Mouse (Mus musculus): ENCODE measurements around the gene Gng12.
"Not testable (repeated sequence)": the region's sequence is repeated elsewhere in the genome, so short reads cannot be mapped to it uniquely, and the experiment has no call there.

The Gng12 gene

DNA sequence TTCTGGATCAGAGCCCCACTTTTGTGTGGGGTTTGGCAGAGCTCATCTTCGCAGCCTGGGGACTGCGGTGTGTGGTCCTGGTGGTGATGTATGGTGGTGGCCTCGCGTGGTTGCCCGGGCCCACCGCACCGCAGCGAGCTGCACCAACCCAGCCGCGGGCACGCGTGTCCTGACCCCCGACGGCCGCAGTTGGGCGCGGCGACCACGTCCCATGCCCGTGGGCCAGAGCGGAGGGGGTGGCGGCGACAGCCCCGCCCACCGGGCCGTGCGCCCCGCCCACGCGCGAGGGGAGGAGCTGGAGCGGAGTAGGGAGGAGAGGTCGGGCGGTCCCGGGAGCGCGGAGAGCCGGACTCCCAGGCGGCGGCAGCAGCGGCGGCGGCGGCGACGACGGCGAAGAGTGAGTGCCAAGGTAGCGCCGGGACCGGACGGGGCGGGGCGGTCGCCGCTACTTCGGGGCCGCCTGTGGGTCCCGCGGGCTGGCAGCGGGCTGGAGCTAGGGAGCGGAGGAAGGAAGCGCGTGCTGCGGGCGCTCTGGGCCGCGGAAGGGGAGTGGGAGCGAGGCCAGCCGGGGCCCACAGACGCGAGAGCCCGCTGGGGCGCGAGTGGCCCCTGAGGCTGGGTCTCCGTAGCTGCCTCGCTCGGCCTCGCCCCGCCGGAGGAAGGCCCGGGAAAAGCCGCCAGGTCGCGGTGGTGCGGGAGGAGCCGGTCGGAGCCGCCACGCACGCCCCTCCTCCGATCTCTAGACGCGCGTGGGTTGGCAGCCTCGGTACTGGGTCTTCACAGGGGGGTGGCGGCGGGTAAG is at the start of gene Gng12:
Gene Gng12, plus strand, starts transcription at position 279 of the 802 bp plus-strand sequence.
- peak; percentile 77 for DNase-seq (ENCODE audit: low read depth, low spot score)

DNA sequence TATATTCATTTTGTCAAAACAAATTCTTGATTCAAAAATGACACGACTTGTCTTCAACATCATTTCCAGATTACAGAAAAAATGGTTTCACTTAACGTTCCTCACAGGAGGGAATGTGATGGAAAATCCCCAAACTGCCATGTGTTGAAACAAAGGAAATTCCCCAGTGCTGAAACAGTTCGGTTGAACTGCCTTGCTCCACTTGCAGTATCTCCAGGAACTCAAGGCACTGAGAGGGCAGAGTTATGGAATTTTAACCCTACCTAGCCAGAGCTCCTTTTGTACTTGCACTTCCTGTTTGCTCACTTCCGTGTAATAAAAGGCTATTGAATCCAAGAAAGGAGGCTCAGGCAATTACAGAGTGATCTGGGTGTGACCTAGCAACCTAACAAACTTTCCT is 47.3 kb upstream of the Gng12 start:
- no peak for DNase-seq (ENCODE audit: low read depth, low spot score)

DNA sequence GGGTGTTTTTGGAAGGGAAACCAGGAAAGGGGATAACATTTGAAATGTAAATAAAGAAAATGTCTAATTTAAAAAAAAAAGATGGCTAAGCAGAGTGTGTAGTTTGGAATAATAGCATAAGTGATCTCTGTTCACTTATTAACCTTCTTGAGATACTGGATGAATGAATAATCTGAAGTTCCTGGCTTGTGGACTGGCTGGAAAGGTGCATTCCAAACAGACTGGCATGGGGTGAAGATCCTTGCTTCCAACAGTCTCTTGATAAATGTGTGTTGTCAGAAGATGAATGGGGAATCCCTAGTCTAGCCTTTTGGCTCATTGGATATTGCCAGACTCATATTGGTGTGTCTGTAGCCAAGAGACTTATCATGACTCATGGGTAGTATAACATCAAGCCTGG is 40.0 kb upstream of the Gng12 start:
- DNase-seq (ENCODE audit: low read depth, low spot score), result no peak

DNA sequence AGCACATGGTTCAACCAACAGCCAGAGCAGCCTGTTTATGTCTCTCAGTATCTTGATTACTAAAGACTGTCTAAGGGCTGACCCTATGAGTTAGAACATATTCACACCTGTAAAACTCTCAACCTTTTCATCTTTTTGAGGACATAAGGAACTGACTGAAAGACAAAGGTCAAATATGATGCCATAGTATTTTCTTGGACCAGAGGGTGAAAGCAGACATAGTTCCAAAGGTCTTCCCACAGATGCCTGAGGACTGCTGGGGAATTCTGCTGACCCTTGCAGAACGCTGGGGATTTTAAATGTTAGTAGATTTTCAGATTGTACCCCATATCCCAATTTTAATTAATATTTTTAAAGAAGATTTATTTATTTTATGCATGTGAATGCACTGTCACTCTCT is 37.8 kb upstream of the Gng12 start:
- no peak for DNase-seq (ENCODE audit: low read depth, low spot score)

DNA sequence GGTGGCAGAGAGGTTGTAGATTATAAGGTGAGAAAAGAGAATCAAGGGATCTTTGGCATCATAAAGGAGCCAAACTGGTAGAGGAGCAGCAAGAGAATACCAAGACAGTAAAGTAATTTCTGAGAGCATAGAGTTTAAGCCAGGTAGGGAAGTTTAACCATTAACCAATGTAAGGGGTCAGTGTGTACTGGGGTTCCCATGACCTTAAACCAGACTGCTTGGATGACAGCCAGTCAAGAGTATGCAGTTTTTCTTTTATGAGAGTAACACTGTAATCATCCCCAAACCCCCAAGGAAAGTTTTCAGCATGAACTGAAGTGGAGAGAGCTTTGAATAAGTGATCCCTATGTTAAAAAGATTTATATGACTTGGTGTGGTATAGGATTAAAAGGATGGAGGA is 36.8 kb upstream of the Gng12 start:
- DNase-seq (ENCODE audit: low read depth, low spot score), result no peak

DNA sequence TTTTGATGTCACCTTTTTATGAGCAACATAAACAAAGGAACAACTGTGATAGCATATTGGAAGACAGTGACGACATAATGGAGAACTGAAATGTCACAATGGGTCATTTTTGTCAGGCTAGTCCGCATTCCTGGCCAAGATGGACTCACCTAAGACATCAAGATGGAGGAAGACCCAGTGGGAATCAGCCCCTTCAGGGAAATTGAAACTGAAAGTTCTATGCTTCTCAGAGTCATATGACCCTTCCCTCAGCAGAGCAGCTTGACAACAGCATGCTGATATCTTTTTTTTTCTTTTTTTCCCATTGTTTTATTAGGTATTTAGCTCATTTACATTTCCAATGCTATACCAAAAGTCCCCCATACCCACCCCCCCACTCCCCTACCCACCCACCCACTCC is 31.7 kb upstream of the Gng12 start:
- DNase-seq (ENCODE audit: low read depth, low spot score), result no peak

DNA sequence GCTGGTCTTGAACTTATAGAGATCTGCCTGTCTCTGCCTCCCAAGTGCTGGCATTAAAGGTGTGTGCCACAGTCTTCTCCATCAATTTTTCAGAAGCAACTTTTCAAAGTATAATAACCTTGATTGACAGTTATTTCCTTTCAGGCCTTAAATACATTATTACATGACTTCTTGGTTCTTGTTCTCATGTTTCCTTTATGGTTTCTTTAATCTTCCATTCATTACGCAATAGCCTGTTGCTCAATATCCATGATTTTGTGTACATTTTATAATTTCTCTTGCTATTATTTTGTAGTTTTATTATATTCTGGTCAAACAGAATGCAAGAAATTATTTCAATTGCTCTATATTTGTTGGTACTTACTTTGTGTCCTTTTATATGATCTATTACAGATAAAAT is 29.9 kb upstream of the Gng12 start:
- no peak for DNase-seq (ENCODE audit: low read depth, low spot score)

DNA sequence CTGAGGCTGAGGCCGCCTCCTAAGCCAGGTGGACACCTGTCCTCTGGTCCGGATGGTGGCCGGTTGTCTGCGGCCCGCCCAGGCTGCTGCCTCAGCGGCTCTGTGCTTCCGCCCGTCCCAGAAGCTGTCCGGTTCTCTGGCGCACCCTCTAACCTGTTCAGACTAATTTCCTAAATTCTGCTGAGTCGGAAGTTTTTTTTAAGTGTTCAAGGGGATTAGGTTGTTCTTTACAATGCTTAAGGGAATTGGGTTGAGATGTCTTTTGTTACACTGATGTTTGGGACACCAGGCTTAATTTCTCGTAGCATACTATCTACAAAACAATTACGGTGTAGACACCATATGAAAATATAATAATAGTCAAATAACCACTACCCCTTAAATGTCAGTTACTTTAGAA is 19.1 kb upstream of the Gng12 start:
- not testable (repeated sequence) for DNase-seq (ENCODE audit: low read depth, low spot score)

DNA sequence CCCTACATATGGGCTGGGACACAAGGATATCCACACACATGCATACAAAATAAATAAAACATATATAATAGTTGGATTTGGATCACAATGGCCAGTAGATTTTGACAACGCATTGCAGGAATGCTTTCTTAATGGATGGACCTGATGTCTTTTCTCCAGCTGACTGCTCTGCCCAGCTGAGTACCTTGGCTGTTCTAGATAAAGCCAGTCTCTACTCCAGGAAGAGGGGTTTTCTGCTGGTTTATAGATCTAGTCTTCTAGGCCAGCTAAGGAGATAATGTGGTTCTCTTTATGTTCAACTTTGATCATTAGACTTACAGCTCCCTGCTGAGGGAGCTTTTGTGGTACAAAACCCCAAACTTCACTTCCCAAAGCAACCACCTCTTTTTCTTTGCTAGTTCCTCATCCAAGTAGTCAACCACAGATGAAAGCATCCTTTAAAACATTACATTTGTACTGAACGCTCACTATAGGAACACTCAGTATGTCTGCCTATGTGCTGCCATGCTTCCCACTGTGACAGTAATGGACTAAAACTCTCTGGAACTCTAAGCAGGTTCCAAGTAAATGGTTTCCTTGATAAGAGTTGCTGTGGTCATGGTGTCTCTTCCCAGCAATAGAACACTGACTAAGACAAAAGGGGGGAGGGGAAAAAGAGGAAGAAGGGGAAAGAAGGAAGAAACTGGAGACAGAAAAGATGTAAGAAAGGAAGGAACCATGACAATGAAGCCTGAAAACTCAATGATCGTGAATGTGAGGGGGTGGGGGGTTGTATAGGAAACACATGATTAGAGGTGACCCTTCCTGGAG is 5.6 kb upstream of the Gng12 start:
- DNase-seq (ENCODE audit: low read depth, low spot score), result no peak

DNA sequence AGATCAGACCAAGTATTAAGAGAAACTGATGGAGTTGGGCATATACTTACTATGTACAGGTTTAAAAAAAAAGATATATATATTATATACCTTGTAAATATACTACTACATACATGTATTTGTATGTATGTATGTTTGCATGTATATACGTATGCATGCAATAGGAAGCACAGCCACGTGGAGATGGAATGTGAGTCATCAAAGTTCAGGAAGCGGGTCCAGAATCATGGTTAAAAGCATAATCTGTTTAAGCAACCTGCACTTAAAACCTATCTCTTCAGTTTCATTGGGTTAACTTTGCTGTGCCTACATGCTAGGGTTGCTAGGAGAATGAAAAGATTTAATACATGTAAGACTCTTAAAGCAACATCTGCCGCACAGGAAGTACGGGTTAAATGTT is 2.2 kb upstream of the Gng12 start:
- DNase-seq (ENCODE audit: low read depth, low spot score), result no peak

DNA sequence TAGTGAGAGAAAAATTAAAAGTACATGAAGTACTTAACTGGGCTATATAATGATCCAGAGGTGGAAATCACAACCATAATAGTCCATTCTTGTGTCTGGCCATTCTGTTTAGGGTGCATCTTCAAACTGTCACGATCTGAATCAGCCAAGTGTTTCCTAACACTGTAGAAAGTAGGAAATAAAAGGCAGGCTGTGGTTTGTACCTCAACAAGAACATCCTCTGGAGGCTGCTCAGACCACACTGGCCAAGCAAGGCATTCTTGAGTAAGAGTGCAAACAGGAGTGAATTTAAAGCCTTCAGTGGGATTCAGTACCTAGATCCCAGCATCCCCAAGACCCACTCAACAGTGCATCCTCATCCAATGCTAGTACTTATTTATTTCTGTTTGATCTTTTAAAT is 1.2 kb upstream of the Gng12 start:
- DNase-seq (ENCODE audit: low read depth, low spot score), result no peak

DNA sequence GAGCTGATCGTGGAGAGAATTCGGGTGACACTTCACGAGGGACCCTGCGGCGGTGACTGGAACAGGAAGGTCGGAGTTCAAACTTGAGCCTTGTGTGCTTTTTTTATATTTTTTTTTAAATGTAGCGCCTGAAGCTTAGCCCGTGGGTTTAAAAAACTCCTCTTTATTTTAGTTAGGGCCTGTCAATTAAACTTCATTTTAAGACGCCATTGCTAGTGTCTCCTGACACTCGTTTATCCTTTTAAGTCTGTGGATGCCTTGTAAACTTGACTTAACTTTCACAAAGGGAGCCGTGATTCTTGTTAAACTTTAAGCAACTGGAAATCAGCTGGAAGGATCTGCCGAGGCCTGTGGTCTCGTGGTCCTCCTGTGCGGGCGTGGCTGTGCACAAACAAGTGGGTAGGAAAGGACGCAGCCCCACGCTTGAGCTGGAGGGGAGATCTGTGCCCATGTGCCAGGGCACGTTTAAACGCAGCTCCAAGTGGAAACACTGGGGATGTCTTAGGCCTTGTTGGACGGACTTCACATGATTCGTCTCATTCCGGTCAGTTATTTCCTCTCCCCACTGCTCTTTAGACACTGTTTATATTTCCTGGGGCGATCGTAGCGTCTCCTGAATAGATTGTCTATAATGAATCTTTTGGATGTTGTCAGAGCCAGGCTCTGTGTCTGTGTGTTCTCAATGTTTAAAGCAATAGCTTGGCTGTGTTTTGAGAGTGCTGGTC is 886 bp downstream of the Gng12 start:
- DNase-seq (ENCODE audit: low read depth, low spot score), result peak; percentile 23

DNA sequence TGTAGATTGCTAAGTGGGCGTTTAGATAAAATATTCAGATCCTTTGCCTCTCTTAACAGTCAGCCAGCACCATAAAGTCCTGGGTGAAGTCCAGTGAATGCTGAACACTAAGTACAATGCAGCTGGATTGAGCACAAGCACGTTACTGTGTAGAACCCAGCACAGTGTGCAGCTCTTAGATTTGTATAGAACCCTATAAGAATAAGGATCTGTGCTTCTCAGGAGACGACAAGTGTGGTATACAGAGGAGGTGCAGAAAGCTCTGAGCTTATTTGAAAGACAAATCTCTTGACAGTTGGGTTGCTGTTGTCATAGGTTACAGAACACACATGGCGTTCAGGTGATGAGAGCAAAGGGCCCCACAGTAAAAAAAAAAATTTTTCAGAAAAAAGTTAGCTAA is 1.8 kb downstream of the Gng12 start:
- DNase-seq (ENCODE audit: low read depth, low spot score), result peak; percentile 23

DNA sequence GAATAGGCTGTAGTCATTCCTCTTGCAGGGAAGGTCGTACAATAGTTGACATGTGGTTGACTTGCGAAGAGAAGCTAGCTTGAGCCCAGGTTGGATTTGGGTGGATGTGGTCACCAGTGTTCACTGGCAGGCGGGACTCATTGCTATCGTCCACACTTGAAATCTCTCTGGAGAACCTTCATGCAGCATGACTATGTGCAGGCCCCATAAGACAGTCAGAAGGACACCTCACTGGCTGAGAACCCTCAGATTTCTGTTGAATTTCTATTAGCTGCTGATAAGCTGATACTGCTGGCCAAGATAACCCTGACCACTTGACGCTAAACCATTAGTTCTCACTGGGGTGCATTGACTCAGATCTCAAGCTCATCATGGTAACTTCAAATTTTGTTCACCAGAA is 5.7 kb downstream of the Gng12 start:
- no peak for DNase-seq (ENCODE audit: low read depth, low spot score)

DNA sequence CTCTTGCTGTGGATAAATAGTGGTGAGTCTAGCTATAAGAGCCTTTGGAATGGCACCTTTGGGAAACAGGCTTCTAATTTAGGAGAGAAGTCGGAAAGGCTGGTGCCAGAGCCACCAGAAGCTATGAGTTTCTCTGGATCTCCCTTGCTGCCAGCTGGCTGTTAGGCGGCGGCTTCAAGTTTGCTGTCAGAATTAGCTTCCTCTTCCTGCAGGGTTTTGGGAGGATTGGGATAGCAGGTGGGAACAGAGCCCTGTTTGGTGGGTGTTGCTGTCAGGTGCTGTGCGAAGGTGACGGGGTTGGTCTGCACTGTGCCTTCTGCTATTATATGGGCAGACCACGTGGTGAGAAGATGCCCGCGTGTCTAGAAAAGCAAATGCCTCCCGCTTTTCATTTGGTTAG is 7.0 kb downstream of the Gng12 start:
- peak; percentile 69 for DNase-seq (ENCODE audit: low read depth, low spot score)

DNA sequence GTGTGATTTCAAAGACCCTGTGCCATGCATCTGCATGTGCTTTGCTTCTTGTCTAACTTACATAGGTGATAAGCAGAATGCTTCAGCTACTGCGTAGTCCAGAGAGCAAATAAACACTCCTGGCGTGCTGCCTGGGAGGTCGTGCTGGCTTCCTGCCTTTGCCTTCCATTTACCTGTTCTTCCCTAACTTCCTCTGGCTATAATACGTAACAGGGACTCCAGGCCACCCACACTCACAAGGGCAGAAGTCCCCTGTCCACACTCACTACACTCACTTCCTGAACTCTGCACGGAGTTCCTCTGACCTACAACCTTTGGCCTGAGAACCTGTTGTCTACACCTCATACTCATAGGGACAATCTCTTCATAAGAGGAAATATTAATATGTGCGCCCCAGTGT is 7.5 kb downstream of the Gng12 start:
- DNase-seq (ENCODE audit: low read depth, low spot score), result no peak

DNA sequence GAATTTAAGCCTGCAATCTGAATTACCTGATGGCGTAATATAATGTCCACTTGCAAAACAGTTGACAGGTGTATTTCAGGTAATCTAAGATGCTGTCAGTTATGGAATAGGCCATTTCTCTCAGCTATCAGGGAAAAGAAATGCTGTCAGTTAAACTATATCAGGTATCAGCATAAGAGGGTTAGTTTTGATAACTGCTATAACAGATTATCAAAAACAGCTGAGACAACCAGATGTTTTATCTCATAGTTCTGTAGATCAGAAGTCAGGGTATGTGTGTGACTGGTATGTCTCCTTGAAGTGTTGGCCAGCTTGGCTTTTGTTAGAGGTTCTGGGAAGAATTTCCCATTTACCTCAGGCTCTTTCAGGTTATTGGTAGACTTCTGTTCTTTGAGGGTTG is 10.0 kb downstream of the Gng12 start:
- no peak for DNase-seq (ENCODE audit: low read depth, low spot score)

DNA sequence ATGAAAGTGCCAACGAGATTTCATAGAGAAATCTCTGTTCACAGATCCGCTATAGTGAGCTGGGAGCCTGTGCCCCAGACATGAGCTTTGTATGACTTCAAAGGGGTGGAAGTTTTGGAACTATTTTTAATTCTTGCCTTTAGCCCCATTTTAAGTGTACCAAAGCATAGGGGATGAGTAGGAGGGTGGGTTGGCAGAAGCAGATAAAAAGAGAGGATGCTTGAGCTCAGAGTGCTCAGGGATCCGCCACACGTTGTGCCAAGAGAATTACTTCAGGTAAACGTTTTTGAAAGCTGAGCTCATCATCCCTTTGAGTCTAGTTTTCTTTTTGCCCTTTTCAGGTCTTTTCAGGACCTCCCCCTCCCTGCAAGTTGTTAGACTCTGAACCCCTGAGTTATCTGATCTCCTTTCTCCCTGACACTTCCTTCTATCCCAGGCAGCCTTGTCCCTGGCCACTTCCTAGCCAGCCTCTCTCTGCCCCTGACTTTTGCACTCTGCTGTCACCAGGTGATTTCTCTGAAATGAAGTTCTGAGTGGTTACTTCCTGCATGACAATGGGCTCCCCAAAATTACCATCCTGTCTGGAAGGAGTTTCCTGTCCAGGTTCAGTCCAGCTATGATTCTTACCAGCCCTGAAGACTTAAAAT is 12.3 kb downstream of the Gng12 start:
- peak; percentile 51 for DNase-seq (ENCODE audit: low read depth, low spot score)

DNA sequence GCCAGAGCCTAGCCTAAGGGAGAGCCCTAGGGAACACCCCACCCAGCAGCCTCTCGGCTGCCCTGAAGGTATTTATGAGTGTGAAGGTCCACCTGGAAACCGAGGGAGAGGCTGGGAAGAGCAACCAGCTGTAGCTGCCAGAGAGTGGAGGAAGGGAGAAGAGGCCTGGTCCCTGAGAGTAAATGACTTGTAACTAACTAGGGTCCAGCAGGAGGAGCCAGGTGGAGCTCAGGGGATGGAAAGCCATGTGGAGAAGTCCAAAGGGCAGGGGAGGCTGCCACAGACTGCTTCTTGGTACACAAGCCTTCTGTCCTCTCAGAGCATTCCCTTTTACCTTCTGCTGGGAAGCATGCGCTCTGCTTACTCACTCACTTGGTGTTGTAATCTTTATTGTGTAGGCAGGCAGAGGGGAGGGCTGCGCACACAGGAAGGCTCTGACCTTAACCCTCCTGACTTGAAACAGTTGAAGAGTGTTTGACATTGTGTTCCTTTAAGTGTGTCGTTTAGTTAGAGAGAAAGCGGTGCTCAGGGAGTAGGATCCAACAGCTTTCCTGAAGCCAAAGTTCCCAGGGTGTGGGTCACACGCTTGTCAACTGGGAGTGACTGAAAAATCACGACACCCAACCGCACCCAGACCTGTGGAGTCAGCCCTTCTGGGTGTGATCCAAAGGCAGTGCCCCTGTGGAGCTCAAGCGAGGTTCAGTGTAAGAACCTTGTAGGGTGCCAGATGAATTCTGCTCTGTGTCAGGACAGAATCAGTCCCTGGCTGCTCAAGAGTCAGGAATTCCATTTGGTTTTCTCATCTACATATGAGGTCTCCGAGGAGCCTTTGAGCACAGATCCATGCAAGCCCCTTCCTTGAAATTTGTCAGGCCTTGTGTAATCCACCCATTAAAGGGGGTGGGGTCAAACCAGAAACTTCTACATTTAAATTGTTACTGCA is 14.6 kb downstream of the Gng12 start:
- no peak for DNase-seq (ENCODE audit: low read depth, low spot score)

DNA sequence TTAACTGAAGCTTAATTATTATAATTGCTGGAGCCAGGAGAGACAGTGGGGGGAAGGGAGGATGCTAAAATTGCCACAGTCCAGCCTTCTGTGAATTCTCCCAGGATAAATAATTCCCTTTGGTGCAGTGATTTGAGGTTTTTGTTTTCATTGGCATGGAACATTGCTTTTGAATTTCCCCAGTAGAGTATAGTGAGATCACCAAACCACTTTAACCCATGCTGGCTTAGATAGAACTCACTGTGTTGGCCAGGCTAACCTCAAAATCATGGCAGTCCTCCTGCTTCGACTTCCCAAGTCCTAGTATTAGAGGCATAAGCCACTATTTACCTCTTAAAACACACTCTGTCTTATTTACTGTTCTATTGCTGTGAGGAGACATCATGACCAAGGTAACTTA is 17.2 kb downstream of the Gng12 start:
- no peak for DNase-seq (ENCODE audit: low read depth, low spot score)

DNA sequence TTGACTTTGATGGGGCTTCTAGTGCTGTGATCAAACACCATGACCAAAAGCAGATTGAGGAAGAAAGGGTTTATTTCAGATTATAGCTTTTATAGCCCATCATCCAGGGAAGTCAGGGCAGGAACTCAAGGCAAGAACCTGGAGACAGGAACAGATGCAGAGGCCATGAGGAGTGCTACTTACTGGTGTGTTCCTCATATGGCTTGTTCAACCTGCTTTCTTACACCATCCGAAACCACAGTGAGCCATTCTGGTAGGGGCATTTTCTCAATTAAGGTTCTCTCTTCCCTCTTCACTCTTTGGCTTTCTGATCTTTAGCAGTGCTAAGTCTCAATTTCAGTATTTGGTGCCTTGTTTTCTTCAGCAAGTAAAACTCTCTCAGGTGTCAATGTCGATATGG is 19.4 kb downstream of the Gng12 start:
- DNase-seq (ENCODE audit: low read depth, low spot score), result no peak
